Mouse (Mus musculus) ovary, postnatal 36 days (tissue): ENCODE data around the gene Atrip.

Experiments used
- DNase-seq: peaks from one replicate; pipeline ENCODE4 v3.0.0; 2022; ENCODE audit warnings: low spot score, mixed read lengths

Gene Atrip

DNA sequence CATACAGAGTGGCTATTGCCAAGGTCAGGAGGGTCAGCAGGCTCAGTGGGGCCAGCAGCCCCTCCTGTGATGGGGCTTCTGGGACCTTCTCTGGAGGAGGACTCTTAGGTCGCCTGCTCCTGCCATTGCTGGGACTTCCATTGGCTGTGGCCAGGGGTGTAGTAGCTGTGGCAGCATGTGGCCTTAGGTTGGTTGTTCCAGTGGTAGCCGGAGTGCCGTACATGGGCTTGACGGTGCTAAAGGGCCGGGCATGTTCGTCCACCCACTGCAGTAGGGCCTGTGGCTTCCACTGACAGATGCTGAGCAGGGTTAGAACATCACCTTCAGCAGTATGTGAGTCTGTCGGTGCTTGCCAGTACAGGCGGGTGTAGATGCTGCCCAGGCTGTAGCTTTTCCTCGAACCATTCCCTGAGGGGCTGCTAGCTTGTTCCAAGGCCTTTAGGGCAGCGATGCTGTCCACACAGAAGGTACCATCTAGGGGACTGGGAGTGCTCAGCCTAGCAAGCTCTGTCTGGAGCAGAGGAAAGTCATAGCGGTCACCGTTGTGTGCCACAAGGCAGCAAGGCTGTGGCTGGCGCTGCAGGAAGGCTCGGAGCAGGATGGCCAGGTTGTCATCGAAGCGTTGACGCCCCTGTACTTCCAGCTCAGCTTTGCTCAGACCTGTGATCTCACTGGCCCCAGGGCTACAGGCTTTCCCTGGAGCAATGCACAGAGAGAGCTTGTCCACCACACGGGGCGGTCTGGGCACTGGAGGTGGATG is 15.7 kb downstream of the Atrip start:
- DNase-seq: no peak

GRCm38 (mm10) chr9:109057543-109057942 is 16.4 kb downstream of the Atrip start:
- no peak for DNase-seq

GRCm38 (mm10) chr9:109056916-109057315 is 17.0 kb downstream of the Atrip start:
- no peak for DNase-seq

DNA sequence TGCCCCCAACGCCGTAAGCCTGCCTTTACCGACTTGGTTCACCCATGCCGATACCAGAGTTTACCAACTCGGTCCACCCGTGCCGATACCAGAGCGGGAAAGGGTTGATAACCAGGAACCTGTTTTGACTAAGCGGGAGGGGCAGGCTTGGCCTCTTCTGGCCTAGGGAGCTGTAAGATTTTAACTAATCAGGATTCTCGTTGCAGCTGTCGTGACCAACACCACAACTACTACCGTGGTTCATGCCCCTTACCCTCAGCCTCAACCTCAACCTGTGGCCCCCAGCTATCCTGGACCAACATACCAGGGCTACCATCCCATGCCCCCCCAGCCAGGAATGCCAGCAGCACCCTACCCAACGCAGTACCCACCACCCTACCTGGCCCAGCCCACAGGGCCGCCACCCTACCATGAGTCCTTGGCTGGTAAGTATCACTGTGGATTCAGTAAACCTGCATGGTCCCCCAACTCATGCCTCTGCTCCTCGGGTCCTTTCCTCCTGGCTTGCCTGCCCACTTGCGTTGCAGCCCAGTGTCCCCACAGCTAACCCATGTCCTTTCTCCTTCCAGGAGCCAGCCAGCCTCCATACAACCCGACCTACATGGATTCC is 17.7 kb downstream of the Atrip start:
- no peak for DNase-seq

DNA sequence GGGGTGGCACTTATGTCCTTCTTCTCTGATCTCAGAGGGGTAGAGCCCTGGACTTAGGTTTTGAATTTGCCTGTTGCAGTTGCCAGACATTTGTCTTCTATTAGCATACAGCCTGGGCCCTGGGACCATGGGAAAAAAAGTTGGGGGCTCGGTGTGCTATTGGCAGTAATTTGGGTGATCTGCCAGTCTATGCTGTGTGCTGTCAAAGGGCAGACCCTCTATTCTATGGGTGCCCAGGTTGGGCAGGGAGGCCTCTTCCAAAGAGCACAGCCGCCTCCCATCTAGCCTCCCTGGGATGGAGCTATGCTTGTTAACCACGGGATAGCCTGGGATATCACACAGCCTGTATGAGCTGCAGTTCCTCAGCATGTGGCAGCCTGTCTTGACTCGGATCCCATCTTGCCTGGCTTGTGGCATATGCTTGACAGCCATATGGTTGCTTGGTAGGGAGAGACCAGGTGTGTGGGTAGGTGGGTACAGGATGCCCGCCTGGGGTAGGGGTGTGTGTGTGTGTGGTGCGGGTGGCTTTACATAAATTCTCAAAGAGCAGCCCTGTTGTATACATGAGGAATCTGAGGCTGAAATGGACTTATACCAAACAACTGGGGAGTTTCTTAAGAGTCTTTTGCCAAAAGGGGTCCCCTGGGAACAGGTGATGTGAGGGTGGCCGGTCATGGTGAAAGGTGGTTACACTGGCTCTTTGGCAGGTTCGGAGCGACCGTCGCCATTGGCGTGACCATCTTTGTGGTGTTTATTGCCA is 18.5 kb downstream of the Atrip start:
- DNase-seq: no peak

DNA sequence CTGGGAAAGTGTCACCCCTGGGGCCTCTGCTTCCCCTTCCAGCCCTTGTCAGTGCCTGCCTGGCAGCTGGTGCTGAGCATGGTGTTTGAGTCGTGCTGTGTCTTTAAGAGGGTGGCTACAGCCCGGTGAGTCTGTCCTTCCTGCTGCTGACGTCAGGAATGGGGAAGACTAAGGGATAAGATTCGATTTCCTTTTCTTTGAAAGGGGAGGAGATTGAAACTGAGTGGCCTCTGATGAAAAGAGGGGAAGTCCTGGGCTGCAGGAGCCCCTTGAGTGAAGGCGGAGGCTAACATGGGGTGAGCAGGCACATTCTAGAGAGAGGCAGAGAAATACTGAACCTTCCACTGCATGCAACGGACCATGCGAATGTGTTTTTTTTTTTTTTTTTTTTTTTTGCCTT is 19.2 kb downstream of the Atrip start:
- peak; percentile 42 for DNase-seq

- DNase-seq: no peak
Measured at GRCm38 (mm10) chr9:109053851-109054250, 20.1 kb downstream of the Atrip start.

DNA sequence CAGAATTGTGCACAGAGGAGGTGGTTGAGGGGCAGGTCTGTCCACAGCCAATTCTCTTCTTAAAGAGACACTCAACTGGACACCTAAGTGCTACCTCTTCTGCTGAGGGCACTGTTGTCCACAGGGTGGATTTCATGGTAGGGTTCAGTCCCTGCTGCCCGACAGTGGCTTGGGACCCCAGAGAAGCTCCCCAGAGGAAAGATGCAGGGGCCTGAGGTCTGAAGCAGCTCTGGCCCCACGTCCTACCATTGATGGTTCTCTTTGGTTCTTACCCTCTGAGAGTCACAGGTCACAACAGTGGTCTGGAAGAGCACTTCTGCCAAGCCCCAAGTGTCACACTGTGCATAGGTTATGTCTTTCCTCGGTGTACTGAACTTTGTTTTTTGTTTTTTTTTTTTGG is 20.6 kb downstream of the Atrip start:
- no peak for DNase-seq

GRCm38 (mm10) chr9:109052490-109053260 is 21.2 kb downstream of the Atrip start:
- no peak for DNase-seq

GRCm38 (mm10) chr9:109051651-109052489 is 22.1 kb downstream of the Atrip start:
- no peak for DNase-seq

DNA sequence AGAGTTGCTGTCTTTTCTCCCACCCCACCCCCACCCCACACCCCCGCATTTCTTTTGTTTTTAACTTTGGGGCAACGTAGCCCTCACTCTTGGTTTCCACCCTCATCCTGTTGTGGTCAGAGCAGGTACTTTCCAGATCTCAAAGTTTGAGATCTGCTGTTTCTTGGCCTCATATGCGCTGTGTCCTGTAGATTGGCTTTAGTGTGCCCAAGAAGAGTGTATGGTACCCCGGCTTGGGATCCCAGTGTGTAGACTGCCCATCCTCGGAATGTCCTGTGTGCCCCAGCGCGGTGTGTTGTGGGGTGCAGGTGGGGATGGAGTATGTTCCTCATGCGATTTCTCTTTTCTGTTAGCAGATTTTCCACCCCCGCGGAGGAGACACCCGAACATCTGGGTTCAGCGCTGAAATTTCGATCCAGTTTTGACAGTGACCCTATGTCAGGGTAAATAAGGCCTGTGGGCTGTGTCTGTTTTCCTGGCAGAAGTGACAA is 22.9 kb downstream of the Atrip start:
- peak; percentile 1 for DNase-seq

DNA sequence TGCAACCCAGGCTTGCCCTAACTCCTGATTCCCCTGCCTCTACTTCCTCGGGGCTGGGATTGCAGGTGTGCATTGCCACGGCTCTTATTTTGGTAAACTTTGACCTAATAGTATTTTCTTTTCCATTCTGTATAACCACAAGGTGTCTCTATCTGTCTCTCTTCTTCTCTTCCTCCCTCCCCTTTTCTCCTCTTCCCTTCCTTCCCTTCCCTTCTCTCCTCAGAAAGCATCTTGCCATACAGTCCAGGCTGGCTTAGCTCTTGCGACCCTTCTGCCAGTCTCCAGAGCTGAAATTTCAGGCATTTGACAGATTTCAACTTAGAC is 23.3 kb downstream of the Atrip start:
- peak; percentile 0 for DNase-seq

DNA sequence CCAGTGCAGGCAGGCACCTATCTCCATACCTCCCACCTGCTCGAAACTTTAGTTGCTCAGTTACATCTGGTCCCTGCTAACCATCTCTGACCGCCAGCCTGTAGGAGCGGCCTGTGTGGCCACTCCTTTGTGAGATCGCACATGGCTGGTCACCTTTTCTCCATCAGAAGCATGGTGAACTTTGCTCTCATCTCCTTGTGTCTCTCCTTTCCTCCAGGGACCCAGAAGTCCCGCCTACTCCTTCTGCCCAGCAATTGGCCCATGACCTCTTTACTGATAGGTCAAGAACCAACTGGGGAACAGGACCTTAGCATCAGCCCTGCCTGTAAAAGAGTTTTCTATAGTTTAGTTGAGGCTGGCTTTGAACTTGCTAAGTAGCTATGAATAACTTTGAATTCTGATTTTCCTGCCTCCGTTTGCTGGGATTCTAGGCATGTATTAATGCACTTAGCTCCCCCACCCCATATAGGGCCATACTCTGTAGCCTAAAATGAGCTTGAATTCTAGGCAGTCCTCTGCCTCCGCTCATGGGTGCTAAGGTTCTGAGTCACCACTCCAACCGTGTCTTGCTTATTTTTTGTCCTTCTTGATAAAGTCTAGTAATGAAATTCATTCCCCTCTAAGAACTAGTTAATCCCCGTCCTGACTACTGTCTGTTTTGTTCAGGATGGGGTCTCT is 23.8 kb downstream of the Atrip start:
- peak; percentile 1 for DNase-seq

DNA sequence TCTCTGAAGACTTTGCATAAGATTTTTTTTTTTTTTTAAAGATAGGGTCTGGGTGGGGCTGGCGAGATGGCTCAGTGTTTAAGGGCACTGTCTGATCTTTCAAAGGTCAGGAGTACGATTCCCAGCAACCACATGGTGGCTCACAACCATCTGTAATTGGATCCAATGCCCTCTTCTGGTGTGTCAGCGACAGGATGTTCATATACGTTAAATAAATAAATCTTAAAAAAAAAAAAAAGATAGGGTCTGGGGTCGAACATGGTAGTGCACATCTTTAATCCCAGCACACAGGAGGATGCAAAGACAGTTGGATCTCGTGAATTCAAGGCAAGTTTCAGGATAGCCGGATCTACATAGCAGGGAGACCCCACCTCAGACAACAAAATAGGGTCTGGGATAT is 24.6 kb downstream of the Atrip start:
- DNase-seq: peak; percentile 1

GRCm38 (mm10) chr9:109046306-109046705 is 27.6 kb downstream of the Atrip start:
- peak; percentile 59 for DNase-seq

DNA sequence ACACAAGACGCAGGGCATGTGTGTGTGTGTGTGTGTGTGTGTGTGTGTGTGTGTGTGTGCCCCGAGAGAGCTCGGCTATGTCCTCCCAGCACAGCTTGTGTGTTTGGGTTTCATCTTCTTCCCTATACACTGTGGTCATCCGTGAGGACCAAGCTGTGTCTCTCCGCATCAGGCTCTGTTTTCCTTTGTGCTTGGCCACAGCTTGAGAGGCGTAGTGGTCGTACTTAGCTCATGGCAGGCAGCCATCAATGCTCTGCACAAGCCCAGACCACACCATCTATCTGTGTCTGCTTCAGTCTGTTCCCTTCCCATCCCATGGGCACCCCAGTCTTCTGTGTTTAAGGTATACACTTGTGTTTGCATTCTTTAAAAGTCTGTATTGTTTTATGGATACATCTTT is 32.6 kb downstream of the Atrip start:
- no peak for DNase-seq

DNA sequence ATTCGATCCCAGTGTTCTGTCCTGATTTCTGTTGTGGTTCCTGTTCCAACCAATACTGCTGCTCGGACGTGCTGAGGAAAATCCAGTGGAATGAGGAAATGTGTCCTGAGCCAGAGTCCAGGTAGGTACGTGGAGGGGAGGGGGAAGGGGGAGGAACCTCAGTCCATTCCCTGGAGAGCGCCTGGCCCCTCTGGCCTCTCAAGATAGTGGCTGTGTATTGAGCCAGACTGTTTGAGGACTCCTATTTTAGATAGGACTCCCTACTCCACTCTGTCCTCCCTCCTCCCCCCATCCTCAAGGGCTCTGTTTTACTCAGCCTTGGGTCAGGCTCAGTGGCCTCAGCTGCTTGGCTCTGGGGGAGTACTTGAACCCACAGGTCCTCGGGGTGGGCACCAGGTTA is 33.0 kb downstream of the Atrip start:
- DNase-seq: no peak

DNA sequence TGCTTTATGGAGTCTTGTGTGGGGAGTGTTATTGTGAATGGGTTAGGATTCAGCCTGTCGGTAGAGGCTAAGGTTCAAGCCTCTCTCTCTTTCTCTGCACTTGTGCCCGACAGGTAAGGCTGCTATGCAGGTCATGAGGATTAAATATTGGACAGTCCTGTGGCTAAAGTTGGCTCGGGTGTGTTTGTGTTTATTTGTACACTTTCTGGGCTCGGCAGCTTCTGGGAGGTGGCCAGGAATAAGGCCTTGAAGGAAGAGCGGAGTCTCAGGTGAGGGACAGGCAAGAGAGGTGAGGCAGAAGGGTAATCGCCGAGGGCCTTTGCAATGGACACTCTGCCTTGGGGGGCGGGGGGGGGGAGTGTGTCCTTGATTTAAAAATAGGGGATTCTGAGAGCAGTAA is 33.7 kb downstream of the Atrip start:
- no peak for DNase-seq

DNA sequence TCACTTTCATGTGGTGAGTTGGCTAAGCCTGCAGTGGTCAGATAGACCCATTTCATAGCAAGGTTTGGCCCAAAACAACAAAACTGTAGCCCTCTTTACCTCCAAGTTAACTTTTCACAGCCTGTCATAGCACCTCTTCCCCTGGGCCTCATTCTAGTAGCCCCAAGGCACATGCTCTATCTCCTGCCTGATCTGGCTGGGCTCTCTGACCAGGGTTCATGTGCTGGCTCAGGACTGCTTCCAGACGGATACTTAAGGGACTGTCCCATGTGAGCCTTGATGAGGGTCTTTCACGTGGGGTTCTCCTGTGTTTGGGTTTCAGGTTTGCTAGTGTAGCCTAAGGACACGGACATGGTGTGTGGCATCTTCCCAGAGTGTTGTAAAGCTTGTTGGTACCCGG is 34.2 kb downstream of the Atrip start:
- DNase-seq: no peak

- peak; percentile 45 for DNase-seq
Measured at GRCm38 (mm10) chr9:109038901-109039364, 35.0 kb downstream of the Atrip start.
